Mouse (Mus musculus) urinary bladder, postnatal 10 days (tissue): Measurements from ENCODE around the gene Scml4.

Experiments
- DNase-seq: peaks from one replicate; pipeline ENCODE4 v3.0.0; 2022; ENCODE audit warnings: low spot score

Scml4 gene

GRCm38 (mm10) chr10:42862102-42862740 is 2.1 kb downstream of the Scml4 start:
- no peak for DNase-seq

GRCm38 (mm10) chr10:42862806-42863205 is 2.6 kb downstream of the Scml4 start:
- DNase-seq, result no peak

- DNase-seq, result no peak
These were observed 3.6 kb downstream of the Scml4 start for GRCm38 (mm10) chr10:42863621-42864391.

- DNase-seq, result no peak
These were observed 4.5 kb downstream of the Scml4 start for GRCm38 (mm10) chr10:42864696-42865095.

- DNase-seq, result no peak
These were observed 8.2 kb downstream of the Scml4 start for GRCm38 (mm10) chr10:42868416-42868815.

GRCm38 (mm10) chr10:42869467-42869866 is 9.3 kb downstream of the Scml4 start:
- no peak for DNase-seq

GRCm38 (mm10) chr10:42872269-42873010 is 12.3 kb downstream of the Scml4 start:
- DNase-seq, result no peak

- DNase-seq, result no peak
These were observed 13.0 kb downstream of the Scml4 start for GRCm38 (mm10) chr10:42873077-42873595.

- DNase-seq, result no peak
These were observed 16.0 kb downstream of the Scml4 start for GRCm38 (mm10) chr10:42876172-42876571.

GRCm38 (mm10) chr10:42879269-42879681 is 19.1 kb downstream of the Scml4 start:
- no peak for DNase-seq

- DNase-seq, result no peak
These were observed 19.5 kb downstream of the Scml4 start for GRCm38 (mm10) chr10:42879682-42880081.

- DNase-seq, result no peak
These were observed 26.9 kb downstream of the Scml4 start for GRCm38 (mm10) chr10:42887040-42887439.

GRCm38 (mm10) chr10:42888241-42888640 is 28.1 kb downstream of the Scml4 start:
- DNase-seq, result no peak

- no peak for DNase-seq
These were observed 30.2 kb downstream of the Scml4 start for GRCm38 (mm10) chr10:42890365-42890764.

- no peak for DNase-seq
These were observed 32.1 kb downstream of the Scml4 start for GRCm38 (mm10) chr10:42892250-42892649.

GRCm38 (mm10) chr10:42892987-42893386 is 32.8 kb downstream of the Scml4 start:
- DNase-seq, result no peak

GRCm38 (mm10) chr10:42893857-42894256 is 33.7 kb downstream of the Scml4 start:
- DNase-seq, result no peak

GRCm38 (mm10) chr10:42894263-42894662 is 34.1 kb downstream of the Scml4 start:
- no peak for DNase-seq

- DNase-seq, result no peak
These were observed 34.5 kb downstream of the Scml4 start for GRCm38 (mm10) chr10:42894696-42895095.

GRCm38 (mm10) chr10:42896621-42897020 is 36.5 kb downstream of the Scml4 start:
- DNase-seq, result no peak

GRCm38 (mm10) chr10:42897166-42897565 is 37.0 kb downstream of the Scml4 start:
- no peak for DNase-seq

- DNase-seq, result no peak
These were observed 37.5 kb downstream of the Scml4 start for GRCm38 (mm10) chr10:42897632-42898031.

GRCm38 (mm10) chr10:42901361-42901760 is 41.2 kb downstream of the Scml4 start:
- no peak for DNase-seq
